Mouse (Mus musculus) stomach, embryonic 15.5 days (tissue): ENCODE data around the gene Cplx2. TPM values are rescaled to one million over a fixed set of nuclear protein-coding genes. Genes with fewer than 3 reads are reported as not detected.
A peak's percentile ranks its signal among the peaks of the same experiment; 100 is the strongest.

ENCODE experiments used
- ATAC-seq: fragments of 200-750 bp; cut with Nextera tagmentation; 2 replicates; pipeline ENCODE4 v1.8.0; 2017; ENCODE audit warnings: low read depth, moderate number of reproducible peaks, moderate TSS enrichment; ENCODE audit not compliant: insufficient read depth, low FRiP score
- H3K27ac ChIP-seq: fragments of 300-500 bp; sonication (generic); 2 replicates; pipeline ENCODE4 v1.5.1; 2015; ENCODE audit warnings: mild to moderate bottlenecking, inconsistent platforms
- H3K27me3 ChIP-seq: fragments of 300-500 bp; sonication (generic); replicated peaks from 2 replicates; pipeline ENCODE4 v1.6.1; 2015; ENCODE audit warnings: inconsistent platforms
- H3K36me3 ChIP-seq: fragments of 300-500 bp; sonication (generic); 2 replicates; pipeline ENCODE4 v1.6.1; 2015; ENCODE audit warnings: inconsistent platforms
- H3K4me1 ChIP-seq: fragments of 300-500 bp; sonication (generic); 2 replicates; pipeline ENCODE4 v1.6.1; 2015; ENCODE audit warnings: inconsistent platforms
- H3K4me2 ChIP-seq: fragments of 300-500 bp; sonication (generic); 2 replicates; pipeline ENCODE4 v1.6.1; 2015; ENCODE audit warnings: mild to moderate bottlenecking, inconsistent platforms
- H3K4me3 ChIP-seq: fragments of 300-500 bp; sonication (generic); replicated peaks from 2 replicates; pipeline ENCODE4 v1.5.1; 2015; ENCODE audit warnings: inconsistent platforms
- H3K9ac ChIP-seq: fragments of 300-500 bp; sonication (generic); 2 replicates; pipeline ENCODE4 v1.6.1; 2015; ENCODE audit warnings: inconsistent platforms
- H3K9me3 ChIP-seq: fragments of 300-500 bp; sonication (generic); 2 replicates; pipeline ENCODE4 v1.6.1; 2016; ENCODE audit warnings: inconsistent platforms
- WGBS: fragments of 180-500 bp; shearing (Covaris S2); methylation state at CpG from one replicate; pipeline ENCODE4 v1.1.7; 2015; 5-methylcytosine and 5-hydroxymethylcytosine counted together
- polyA plus RNA-seq: library from polyadenylated mRNA; unstranded; fragments of >200 nt; fragmentation: Nextera tagmentation; extraction: Ambion mirVana; gene quantifications from 2 replicates; pipeline ENCODE4 v1.2.1, GENCODE M21; 2015

Gene Cplx2
- polyA plus RNA-seq, 1 experiment from 2014 or later = 3.9 TPM

GRCm38 (mm10) chr13:54412721-54413120 is 41.6 kb downstream of the Cplx2 start:
- Histone ChIP-seq H3K4me1 (peaks cover 7% of the 10 kb centered on the region; the same call in 1 of the 2 replicates), H3K36me3 (no peaks in the 10 kb centered on the region), H3K27me3 (no peaks in the 10 kb centered on the region), H3K4me2 (no peak overlapping the region), H3K27ac (no peak overlapping the region), H3K9me3 (no peaks in the 10 kb centered on the region), H3K4me3 (no peak overlapping the region), H3K9ac (no peak overlapping the region)
- 70% methylated on average over 4 of the region's 4 CpGs for WGBS
- no peak for ATAC-seq

GRCm38 (mm10) chr13:54415059-54415458 is 43.9 kb downstream of the Cplx2 start:
- ATAC-seq = no peak
- H3K9ac ChIP-seq = no peak overlapping the region
- WGBS = 90% methylated on average over 4 of the region's 4 CpGs
- no peaks in the 10 kb centered on the region for H3K27me3 ChIP-seq
- no peaks in the 10 kb centered on the region for H3K9me3 ChIP-seq
- no peaks in the 10 kb centered on the region for H3K36me3 ChIP-seq
- no peak overlapping the region for H3K4me3 ChIP-seq
- no peak overlapping the region for H3K4me2 ChIP-seq
- no peak overlapping the region for H3K27ac ChIP-seq
- H3K4me1 ChIP-seq = peaks cover 7% of the 10 kb centered on the region; the same call in 1 of the 2 replicates

- Histone ChIP-seq H3K27ac (no peak overlapping the region), H3K4me2 (no peak overlapping the region), H3K27me3 (no peaks in the 10 kb centered on the region), H3K36me3 (no peaks in the 10 kb centered on the region), H3K4me1 (no peaks in the 10 kb centered on the region), H3K9ac (no peak overlapping the region), H3K9me3 (no peaks in the 10 kb centered on the region), H3K4me3 (no peak overlapping the region)
- 66% methylated on average over 10 of the region's 10 CpGs for WGBS
- ATAC-seq = no peak
Observed at GRCm38 (mm10) chr13:54418781-54419327, 47.7 kb downstream of the Cplx2 start.

- no peaks in the 10 kb centered on the region for H3K9me3 ChIP-seq
- whole genome bisulfite sequencing = 77% methylated on average over 12 of the region's 12 CpGs
- no peak overlapping the region for H3K4me2 ChIP-seq
- H3K27ac ChIP-seq = no peak overlapping the region
- H3K36me3 ChIP-seq = no peaks in the 10 kb centered on the region
- H3K9ac ChIP-seq = no peak overlapping the region
- 0 out of 2 replicates have a peak, but pooled peaks cover 3% of the 10 kb centered on the region for H3K4me1 ChIP-seq
- H3K27me3 ChIP-seq = no peaks in the 10 kb centered on the region
- no peak for ATAC-seq
- H3K4me3 ChIP-seq = no peak overlapping the region
Observed at GRCm38 (mm10) chr13:54420226-54420625, 49.1 kb downstream of the Cplx2 start.

GRCm38 (mm10) chr13:54425269-54425668 is 54.1 kb downstream of the Cplx2 start:
- no peak overlapping the region for H3K4me3 ChIP-seq
- no peak overlapping the region for H3K9ac ChIP-seq
- H3K36me3 ChIP-seq = no peaks in the 10 kb centered on the region
- H3K4me2 ChIP-seq = no peak overlapping the region; the same call in 1 of the 2 replicates
- ATAC-seq = peak; percentile 97
- WGBS = 17% methylated on average over 2 of the region's 2 CpGs
- no peaks in the 10 kb centered on the region for H3K9me3 ChIP-seq
- peaks cover 3% of the 10 kb centered on the region; the same call in 1 of the 2 replicates for H3K4me1 ChIP-seq
- H3K27ac ChIP-seq = peak overlapping the region; percentile 94
- no peaks in the 10 kb centered on the region for H3K27me3 ChIP-seq

GRCm38 (mm10) chr13:54426781-54427655 is 55.9 kb downstream of the Cplx2 start:
- H3K4me1 ChIP-seq = peaks cover 3% of the 10 kb centered on the region; the same call in 1 of the 2 replicates
- H3K4me2 ChIP-seq = no peak overlapping the region
- no peaks in the 10 kb centered on the region for H3K27me3 ChIP-seq
- WGBS = 63% methylated on average over 10 of the region's 10 CpGs
- H3K9me3 ChIP-seq = no peaks in the 10 kb centered on the region
- no peak for ATAC-seq
- H3K9ac ChIP-seq = no peak overlapping the region
- H3K4me3 ChIP-seq = no peak overlapping the region
- H3K36me3 ChIP-seq = no peaks in the 10 kb centered on the region
- no peak overlapping the region; the same call in 1 of the 2 replicates for H3K27ac ChIP-seq

- Histone ChIP-seq H3K4me2 (no peak overlapping the region), H3K36me3 (no peaks in the 10 kb centered on the region), H3K27ac (no peak overlapping the region), H3K4me3 (no peak overlapping the region), H3K9me3 (no peaks in the 10 kb centered on the region), H3K27me3 (no peaks in the 10 kb centered on the region), H3K4me1 (peaks cover 3% of the 10 kb centered on the region; the same call in 1 of the 2 replicates), H3K9ac (no peak overlapping the region)
- ATAC-seq = no peak
- WGBS = 78% methylated on average over 3 of the region's 3 CpGs
Observed at GRCm38 (mm10) chr13:54428771-54429170, 57.6 kb downstream of the Cplx2 start.

GRCm38 (mm10) chr13:54430051-54430450 is 58.9 kb downstream of the Cplx2 start:
- no peak overlapping the region for H3K27ac ChIP-seq
- WGBS = 38% methylated on average over 2 of the region's 2 CpGs
- no peaks in the 10 kb centered on the region for H3K27me3 ChIP-seq
- no peak overlapping the region for H3K4me2 ChIP-seq
- no peaks in the 10 kb centered on the region for H3K9me3 ChIP-seq
- no peaks in the 10 kb centered on the region for H3K36me3 ChIP-seq
- no peak overlapping the region for H3K9ac ChIP-seq
- H3K4me3 ChIP-seq = no peak overlapping the region
- no peaks in the 10 kb centered on the region; the same call in 1 of the 2 replicates for H3K4me1 ChIP-seq
- no peak for ATAC-seq

GRCm38 (mm10) chr13:54431161-54431560 is 60.0 kb downstream of the Cplx2 start:
- Histone ChIP-seq H3K27me3 (no peaks in the 10 kb centered on the region), H3K9ac (no peak overlapping the region), H3K36me3 (no peaks in the 10 kb centered on the region), H3K4me2 (no peak overlapping the region), H3K9me3 (no peaks in the 10 kb centered on the region), H3K4me1 (no peaks in the 10 kb centered on the region), H3K27ac (no peak overlapping the region), H3K4me3 (no peak overlapping the region)
- ATAC-seq = no peak
- WGBS = 80% methylated on average over 9 of the region's 9 CpGs

Other genes with a start within 250 kb of the Cplx2 start
- 0.28 and 0.41 TPM in 2 replicates for gene Hrh2, start 179.2 kb upstream of the Cplx2 start, polyA plus RNA-seq
- 104 and 109 TPM in 2 replicates for gene Thoc3, start 97.5 kb downstream of the Cplx2 start, polyA plus RNA-seq
- gene Simc1, start 132.4 kb downstream of the Cplx2 start, polyA plus RNA-seq = 8.7 and 9.7 TPM in 2 replicates
- 109 and 115 TPM in 2 replicates for gene 4833439L19Rik, start 194.1 kb downstream of the Cplx2 start, polyA plus RNA-seq
- 25.9 and 26.3 TPM in 2 replicates for gene Arl10, start 203.7 kb downstream of the Cplx2 start, polyA plus RNA-seq
- gene Nop16, start 218.7 kb downstream of the Cplx2 start, polyA plus RNA-seq = 85.9 and 88.2 TPM in 2 replicates
- gene Higd2a, start 218.9 kb downstream of the Cplx2 start, polyA plus RNA-seq = 193 and 207 TPM in 2 replicates
- gene Cltb, start 240.0 kb downstream of the Cplx2 start, polyA plus RNA-seq = 62.5 and 82.6 TPM in 2 replicates